Mouse (Mus musculus): ENCODE measurements around the gene Atf1. TPM values are rescaled to one million over a fixed set of nuclear protein-coding genes. Genes with fewer than 3 reads are reported as not detected.

Atf1 gene
- total RNA-seq, 2 experiments from 2014 or later: 19.2 to 21.4 TPM

DNA sequence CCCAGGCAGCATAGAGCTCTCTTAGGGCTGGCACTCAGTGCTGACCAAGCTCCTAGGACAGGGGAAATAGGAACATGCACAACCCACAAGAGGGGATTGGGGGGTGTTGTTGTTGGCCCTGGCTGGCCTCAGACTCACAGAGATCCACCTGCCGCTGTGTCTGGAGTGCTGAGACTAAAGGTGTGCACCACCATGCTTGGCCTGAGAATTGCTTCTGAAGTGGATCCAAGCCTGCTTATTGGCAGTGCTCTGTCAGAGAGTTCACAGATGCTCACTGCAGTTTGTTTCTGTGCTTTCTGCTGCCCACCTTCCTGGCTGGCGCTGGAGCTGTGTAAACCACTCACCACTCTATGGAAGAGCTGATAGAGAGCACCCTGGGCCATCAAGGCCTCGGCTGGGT lies 17.6 kb upstream of the Atf1 start:
- peak in 1 of 2 experiments; percentile 29 for DNase-seq (ENCODE audit: low spot score in 2 of 2)
- intact Hi-C loops (cut with DNase I): no loop called here

GRCm38 (mm10) chr15:100213339-100213738 lies 14.3 kb upstream of the Atf1 start:
- DNase-seq (ENCODE audit: low spot score in 2 of 2): peak in 1 of 2 experiments; percentile 67
- intact Hi-C loops (cut with DNase I): no loop called here

- DNase-seq (ENCODE audit: low spot score in 2 of 2): no peak
- intact Hi-C loops (cut with DNase I): no loop called here
These were observed 12.5 kb upstream of the Atf1 start for GRCm38 (mm10) chr15:100215092-100215491.

GRCm38 (mm10) chr15:100216173-100216572 lies 11.4 kb upstream of the Atf1 start:
- intact Hi-C loops (cut with DNase I): no loop called here
- DNase-seq (ENCODE audit: low spot score in 2 of 2): peak in 1 of 2 experiments; percentile 58

DNA sequence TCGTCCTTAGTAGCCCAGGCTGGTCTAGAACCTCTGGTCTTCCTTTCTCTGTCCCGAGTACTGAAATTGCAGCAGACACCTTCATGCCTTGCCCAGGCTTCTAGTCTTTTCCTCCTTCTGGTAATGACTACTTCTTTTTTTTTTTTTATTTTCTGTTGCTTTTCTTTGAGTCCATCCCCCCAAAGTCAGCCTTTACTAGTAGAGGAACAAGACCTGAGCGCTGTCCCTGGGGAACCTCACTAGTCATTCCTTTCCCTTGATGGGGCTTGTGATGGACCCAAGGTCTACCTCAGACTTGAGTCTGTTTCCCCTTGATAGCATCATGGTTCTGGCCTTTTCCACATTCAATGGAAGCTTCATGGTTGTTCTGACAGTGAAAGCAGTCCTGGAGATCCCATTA lies 9.6 kb upstream of the Atf1 start:
- DNase-seq (ENCODE audit: low spot score in 2 of 2): no peak
- intact Hi-C loops (cut with DNase I): no loop called here

- intact Hi-C loops (cut with DNase I): no loop called here
- no peak for DNase-seq (ENCODE audit: low spot score in 2 of 2)
These were observed 8.2 kb upstream of the Atf1 start for GRCm38 (mm10) chr15:100219396-100219795.

- intact Hi-C loops (cut with DNase I): no loop called here
- DNase-seq (ENCODE audit: low spot score in 2 of 2): no peak
These were observed 6.7 kb upstream of the Atf1 start for GRCm38 (mm10) chr15:100220916-100221315.

DNA sequence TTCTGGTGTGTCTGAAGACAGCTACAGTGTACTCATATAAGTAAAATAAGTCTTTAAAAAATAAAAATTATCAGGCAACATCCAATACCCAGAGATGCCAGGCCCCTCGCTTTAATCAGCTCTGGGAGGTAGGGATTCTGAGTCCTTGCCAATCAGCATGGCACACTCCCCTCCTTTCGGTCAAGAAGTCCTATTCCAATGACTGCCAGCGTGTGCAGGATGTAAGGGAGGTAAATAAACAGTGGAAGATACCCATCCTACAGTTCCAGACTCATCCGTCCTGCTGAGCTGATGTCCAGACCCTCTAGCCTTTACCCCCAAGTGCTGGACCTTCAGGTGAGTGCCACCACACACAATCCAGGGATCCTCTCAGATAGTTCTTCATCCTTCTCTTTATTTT lies 2.2 kb upstream of the Atf1 start:
- DNase-seq (ENCODE audit: low spot score in 2 of 2): no peak
- intact Hi-C loops (cut with DNase I): loop anchor here (5.0 kb wide), 1 partner anchor 188 kb away; the partner anchor contains the start of gene Dip2b

- no peak for DNase-seq (ENCODE audit: low spot score in 2 of 2)
- intact Hi-C loops (cut with DNase I): loop anchor here (5.0 kb wide), 1 partner anchor 189 kb away; the partner anchor contains the start of gene Dip2b
These were observed 1.7 kb upstream of the Atf1 start for GRCm38 (mm10) chr15:100225891-100226290.

DNA sequence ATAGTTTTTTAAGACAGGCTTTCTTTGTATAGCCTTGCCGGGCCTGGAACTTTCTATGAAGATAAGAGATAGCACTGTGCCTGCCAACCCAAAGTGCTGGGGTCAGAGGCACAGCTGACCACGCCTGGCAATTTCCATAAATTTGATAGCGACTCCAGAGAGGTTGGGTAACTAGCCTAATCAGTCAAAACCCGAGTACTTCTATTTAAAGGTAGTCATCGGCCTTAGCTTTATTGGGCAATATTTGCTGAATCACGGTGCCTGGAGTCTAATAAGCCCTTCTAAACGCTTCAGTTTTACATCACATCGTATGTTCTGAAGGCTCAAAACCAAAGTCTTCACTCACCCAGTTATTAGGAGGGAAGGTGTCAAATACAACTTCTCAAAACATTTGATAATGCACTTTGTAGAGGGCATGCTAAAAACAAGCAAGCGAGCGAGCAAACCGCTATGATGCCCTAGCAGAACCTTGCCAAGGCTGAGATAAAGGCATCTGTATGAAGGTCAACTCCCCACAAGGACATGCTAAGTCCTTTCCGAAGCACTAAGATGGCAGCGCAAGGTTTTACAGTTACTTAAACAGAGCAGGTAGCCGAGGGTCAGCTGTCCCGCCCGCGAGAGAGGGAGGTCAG lies 472 bp upstream of the Atf1 start:
- no peak for DNase-seq (ENCODE audit: low spot score in 2 of 2)
- intact Hi-C loops (cut with DNase I): loop anchor here (5.0 kb wide), 1 partner anchor 190 kb away; the partner anchor contains the start of gene Dip2b

DNA sequence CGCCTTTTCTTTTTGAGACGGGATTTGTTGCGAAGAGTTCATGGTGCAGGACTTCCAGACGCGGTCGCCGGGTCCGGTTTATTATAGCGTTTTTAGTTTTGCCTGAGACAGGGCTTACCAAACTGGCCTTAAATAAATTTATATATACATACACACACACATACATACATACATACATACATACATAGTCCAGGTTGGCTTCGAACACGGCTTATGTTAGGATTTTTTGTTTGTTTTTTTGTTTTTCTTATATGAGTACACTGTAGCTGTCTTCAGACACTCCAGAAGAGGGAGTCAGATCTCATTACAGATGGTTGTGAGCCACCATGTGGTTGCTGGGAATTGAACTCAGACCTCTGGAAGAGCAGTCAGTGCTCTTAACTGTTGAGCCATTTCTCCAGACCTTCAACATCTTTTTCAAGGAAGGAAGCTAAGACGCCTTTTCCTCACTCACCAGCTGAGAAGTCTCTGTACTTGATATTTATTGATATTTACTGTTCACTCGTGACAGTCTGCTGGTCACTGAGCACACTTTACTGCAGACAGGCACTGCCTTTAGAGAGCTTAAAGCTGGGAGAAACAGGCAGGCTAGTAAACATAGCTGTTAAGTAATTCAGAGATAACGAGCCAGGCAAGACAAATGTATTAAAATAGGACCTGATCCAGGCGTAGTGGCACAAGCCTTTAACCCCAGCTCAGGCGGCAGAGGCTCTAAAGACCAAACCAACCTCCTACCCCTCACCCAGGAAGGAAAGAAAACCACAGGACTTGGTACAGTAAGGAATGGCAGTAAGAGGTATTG lies 1.1 kb downstream of the Atf1 start:
- intact Hi-C loops (cut with DNase I): loop anchor here (5.0 kb wide), 1 partner anchor 191 kb away; the partner anchor contains the start of gene Dip2b

GRCm38 (mm10) chr15:100230655-100231054 lies 3.0 kb downstream of the Atf1 start:
- intact Hi-C loops (cut with DNase I): no loop called here
- DNase-seq (ENCODE audit: low spot score in 2 of 2): no peak

More for the DNA sequence above, 1.1 kb downstream of the Atf1 start:
- no peak for DNase-seq (ENCODE audit: low spot score in 2 of 2)

DNA sequence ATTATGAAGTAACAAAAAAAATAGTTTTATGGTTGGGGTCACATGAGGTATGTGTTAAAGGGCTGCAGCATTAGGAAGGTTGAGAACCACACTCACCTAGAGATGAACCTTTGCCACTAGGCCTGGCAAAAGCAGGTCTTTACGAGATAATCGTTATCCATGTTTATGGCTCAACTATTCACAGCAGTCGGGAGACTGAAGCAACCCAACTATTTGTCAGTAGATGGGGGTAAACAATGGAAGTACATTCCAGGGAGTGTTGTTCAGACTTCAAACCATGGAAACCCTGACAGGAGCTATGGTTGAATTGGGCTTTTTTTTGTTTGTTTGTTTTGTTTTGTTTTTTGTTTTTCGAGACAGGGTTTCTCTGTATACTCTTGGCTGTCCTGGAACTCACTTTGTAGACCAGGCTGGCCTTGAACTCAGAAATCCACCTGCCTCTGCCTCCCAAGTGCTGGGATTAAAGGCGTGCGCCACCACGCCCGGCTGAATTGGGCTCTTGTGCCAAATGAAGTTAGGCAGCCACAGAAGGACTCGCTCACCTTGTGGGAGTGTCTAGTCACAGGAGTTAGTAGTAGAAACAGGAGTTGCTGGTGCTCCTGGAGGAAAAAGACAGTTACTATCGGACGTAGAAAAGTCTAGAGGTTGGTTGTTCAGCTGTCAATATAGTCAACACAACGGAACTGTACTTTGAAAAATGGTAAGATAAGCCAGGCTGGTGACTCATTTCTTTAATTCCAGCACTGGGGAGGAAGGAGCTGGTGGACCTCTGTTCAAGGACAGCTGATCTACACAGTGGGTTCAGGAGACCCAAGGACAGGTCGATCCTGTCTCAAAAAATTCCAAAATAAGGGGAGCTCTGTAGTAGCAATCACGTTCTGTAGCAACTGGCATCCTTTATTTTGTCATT lies 4.3 kb downstream of the Atf1 start:
- DNase-seq (ENCODE audit: low spot score in 2 of 2): no peak
- intact Hi-C loops (cut with DNase I): no loop called here

- DNase-seq (ENCODE audit: low spot score in 2 of 2): peak; percentile 42 to 85
- intact Hi-C loops (cut with DNase I): loop anchor here (5.0 kb wide), 1 partner anchor 67 kb away; the partner anchor contains the start of gene Mettl7a1
These were observed 7.8 kb downstream of the Atf1 start for GRCm38 (mm10) chr15:100235208-100235965.

- no peak for DNase-seq (ENCODE audit: low spot score in 2 of 2)
- intact Hi-C loops (cut with DNase I): loop anchor here (5.0 kb wide), 1 partner anchor 65 kb away; the partner anchor contains the start of gene Mettl7a1
These were observed 9.3 kb downstream of the Atf1 start for GRCm38 (mm10) chr15:100236952-100237351.

GRCm38 (mm10) chr15:100241780-100242179 lies 14.2 kb downstream of the Atf1 start:
- intact Hi-C loops (cut with DNase I): no loop called here
- no peak for DNase-seq (ENCODE audit: low spot score in 2 of 2)

DNA sequence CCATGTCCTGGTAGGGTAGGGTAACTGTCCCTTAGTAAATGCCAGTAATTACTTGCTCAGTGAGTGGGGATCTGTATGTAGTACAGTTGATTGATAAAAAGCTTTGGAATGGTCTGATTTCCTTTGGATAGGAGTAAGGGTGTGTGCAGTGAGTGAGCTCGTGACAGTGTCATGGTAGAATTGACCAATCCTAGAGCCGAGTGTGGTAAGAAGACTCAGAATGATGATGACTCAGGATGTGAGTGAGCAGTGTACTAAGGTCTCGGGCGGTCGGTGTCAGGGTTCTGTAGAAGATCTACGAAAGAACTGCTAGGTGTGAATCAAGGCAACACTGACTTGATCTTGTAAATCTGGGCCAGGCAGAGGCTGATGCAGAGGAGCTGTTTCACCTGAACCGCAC lies 18.3 kb downstream of the Atf1 start:
- no peak for DNase-seq (ENCODE audit: low spot score in 2 of 2)
- intact Hi-C loops (cut with DNase I): no loop called here

GRCm38 (mm10) chr15:100247296-100247695 lies 19.7 kb downstream of the Atf1 start:
- no peak for DNase-seq (ENCODE audit: low spot score in 2 of 2)
- intact Hi-C loops (cut with DNase I): no loop called here

Measured in left cerebral cortex, postnatal 25 days (tissue).